Mouse (Mus musculus): ENCODE data around the gene Gm3239. TPM values are rescaled to one million over a fixed set of nuclear protein-coding genes. Genes with fewer than 3 reads are reported as not detected.
"Not testable (repeated sequence)": the region's sequence is repeated elsewhere in the genome, so short reads cannot be mapped to it uniquely, and the experiment has no call there.

The Gm3239 gene
- 0.23 TPM in 1 of 2 replicates, not detected in the other for polyA plus RNA-seq (2016; fragmentation: Nextera tagmentation; extraction: Ambion mirVana)

DNA sequence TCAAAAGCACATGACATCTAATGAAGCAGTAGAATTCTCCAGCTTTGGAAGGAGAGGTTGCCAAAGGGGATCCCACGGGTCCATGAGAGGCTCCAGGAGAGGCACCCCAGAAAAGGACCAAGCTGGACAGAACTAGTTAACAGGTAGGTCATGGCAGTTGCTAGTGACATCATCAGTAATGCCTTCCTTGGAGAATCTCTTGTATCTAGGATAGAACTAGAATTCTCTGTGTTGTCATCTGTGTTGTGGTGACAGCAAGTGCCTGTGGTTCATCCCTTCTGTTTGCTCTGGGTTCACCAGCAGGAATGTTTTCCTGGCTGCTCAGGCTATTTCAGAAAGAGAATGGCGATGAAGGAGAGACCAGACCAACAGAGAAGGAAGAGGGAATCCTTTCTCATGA lies at the start of gene Gm3239:
TSS of gene Gm3239 (plus strand) at position 301 of the 400 bp plus-strand sequence.
- H3K4me1 ChIP-seq; H3K27me3 ChIP-seq; H3K36me3 ChIP-seq; H3K9me3 ChIP-seq (replicated peaks); H3K27ac ChIP-seq; ATAC-seq (ENCODE audit: low FRiP score); H3K4me2 ChIP-seq (replicated peaks); H3K9ac ChIP-seq; H3K4me3 ChIP-seq: not testable (repeated sequence)
- no CpG with 5 or more reads among the region's 2 CpGs for WGBS

DNA sequence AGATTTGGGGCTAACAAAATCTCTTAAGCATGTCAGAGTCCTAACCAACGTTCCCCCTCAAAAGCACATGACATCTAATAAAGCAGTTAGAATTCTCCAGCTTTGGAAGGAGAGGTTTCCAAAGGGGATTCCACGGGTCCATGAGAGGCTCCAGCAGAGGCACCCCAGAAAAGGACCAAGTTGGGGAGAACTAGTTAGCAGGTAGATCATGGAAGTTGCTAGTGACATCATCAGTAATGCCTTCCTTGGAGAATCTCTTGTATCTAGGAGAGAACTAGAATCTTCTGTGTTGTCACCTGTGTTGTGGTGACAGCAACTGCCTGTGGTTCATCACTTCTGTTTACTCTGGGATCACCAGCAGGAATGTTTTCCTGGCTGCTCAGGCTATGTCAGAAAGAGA lies 31.9 kb upstream of the Gm3239 start, which contains the start of gene Gm8159:
TSS of gene Gm8159 (plus strand) at position 301 of the 400 bp plus-strand sequence.
- not testable (repeated sequence) for H3K4me3 ChIP-seq; H3K9me3 ChIP-seq (replicated peaks); H3K4me1 ChIP-seq; ATAC-seq (ENCODE audit: low FRiP score); H3K9ac ChIP-seq; H3K4me2 ChIP-seq (replicated peaks); H3K27me3 ChIP-seq; H3K36me3 ChIP-seq; H3K27ac ChIP-seq
- WGBS = no CpG with 5 or more reads among the region's 2 CpGs

DNA sequence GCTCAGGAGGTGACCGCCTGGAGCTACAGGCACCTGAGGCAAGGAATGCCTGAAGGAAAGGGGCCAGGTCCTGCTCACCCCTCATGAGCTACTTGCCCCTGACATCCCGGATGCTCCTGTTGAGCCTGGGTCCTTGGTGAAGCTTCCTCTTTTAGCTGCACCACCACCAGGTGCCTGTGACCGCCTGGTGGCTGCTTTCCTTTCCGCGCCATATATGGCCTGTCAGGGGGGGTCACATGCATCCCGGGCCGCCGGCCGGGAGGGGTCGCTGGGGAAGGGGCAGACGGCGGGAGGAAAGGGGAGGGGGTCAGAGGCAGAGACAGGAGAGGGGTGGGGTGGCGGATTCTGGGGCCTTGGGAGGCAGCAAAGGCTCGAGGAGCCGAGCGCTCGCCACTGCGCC lies 14.7 kb upstream of the Gm3239 start:
- H3K4me3 ChIP-seq = peak overlapping the region; percentile 34
- 2% methylated on average over 13 of the region's 18 CpGs for WGBS
- H3K9me3 ChIP-seq (replicated peaks); H3K27ac ChIP-seq; H3K27me3 ChIP-seq; H3K36me3 ChIP-seq; H3K4me1 ChIP-seq; H3K9ac ChIP-seq; ATAC-seq (ENCODE audit: low FRiP score): not testable (repeated sequence)
- H3K4me2 ChIP-seq (replicated peaks) = peak overlapping the region; percentile 64

DNA sequence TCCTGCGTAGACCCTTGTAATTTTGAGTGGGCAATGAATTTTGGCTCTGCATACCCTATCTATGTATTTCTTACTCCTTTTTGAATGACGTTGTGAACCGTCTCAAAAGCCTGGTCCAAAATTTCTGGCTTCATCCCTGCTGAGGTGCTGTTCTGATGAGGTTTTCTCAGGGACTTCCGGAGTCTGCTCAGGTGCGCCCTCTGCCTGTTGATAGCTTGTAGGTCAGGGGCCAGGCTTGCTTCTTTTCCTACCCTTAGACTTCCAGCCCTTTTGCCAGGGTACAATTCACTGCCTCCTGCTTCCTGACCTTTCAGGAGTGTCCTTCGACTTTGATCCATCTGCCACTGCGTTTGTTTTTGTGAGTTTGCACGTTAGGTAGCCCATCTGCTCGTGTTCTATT lies 13.7 kb upstream of the Gm3239 start:
- H3K4me1 ChIP-seq; ATAC-seq (ENCODE audit: low FRiP score); H3K27me3 ChIP-seq; H3K9me3 ChIP-seq (replicated peaks); H3K4me2 ChIP-seq (replicated peaks); H3K4me3 ChIP-seq; H3K36me3 ChIP-seq; H3K27ac ChIP-seq; H3K9ac ChIP-seq: not testable (repeated sequence)
- WGBS = 14% methylated on average over 5 of the region's 9 CpGs

DNA sequence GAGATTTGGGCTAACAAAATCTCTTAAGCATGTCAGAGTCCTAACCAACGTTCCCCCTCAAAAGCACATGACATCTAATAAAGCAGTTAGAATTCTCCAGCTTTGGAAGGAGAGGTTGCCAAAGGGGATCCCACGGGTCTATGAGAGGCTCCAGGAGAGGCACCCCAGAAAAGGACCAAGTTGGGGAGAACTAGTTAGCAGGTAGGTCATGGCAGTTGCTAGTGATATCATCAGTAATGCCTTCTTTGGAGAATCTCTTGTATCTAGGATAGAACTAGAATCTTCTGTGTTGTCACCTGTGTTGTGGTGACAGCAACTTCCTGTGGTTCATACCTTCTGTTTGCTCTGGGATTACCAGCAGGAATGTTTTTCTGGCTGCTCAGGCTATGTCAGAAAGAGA lies 44.9 kb downstream of the Gm3239 start, which contains the start of gene Gm7876:
TSS of gene Gm7876 (plus strand) at position 301 of the 400 bp plus-strand sequence.
- not testable (repeated sequence) for H3K4me2 ChIP-seq (replicated peaks); H3K9me3 ChIP-seq (replicated peaks); ATAC-seq (ENCODE audit: low FRiP score); H3K36me3 ChIP-seq; H3K27me3 ChIP-seq; H3K4me1 ChIP-seq; H3K27ac ChIP-seq; H3K4me3 ChIP-seq; H3K9ac ChIP-seq
- 68% methylated on average over 1 of the region's 2 CpGs for WGBS

Other genes with a start within 250 kb of the Gm3239 start
- gene Gm3164, start 248.7 kb upstream of the Gm3239 start, polyA plus RNA-seq (2016; fragmentation: Nextera tagmentation; extraction: Ambion mirVana) = 0.93 and 2.3 TPM in 2 replicates
- not detected in 2 replicates for gene Gm3173, start 233.2 kb upstream of the Gm3239 start, polyA plus RNA-seq (2016; fragmentation: Nextera tagmentation; extraction: Ambion mirVana)
- not detected in 2 replicates for gene Gm3182, start 182.4 kb upstream of the Gm3239 start, polyA plus RNA-seq (2016; fragmentation: Nextera tagmentation; extraction: Ambion mirVana)
- not detected in 2 replicates for gene Gm3047, start 108.8 kb upstream of the Gm3239 start, polyA plus RNA-seq (2016; fragmentation: Nextera tagmentation; extraction: Ambion mirVana)
- gene Gm8159, start 31.8 kb upstream of the Gm3239 start, polyA plus RNA-seq (2016; fragmentation: Nextera tagmentation; extraction: Ambion mirVana) = not detected in 2 replicates
- not detected in 2 replicates for gene Gm7876, start 45.0 kb downstream of the Gm3239 start, polyA plus RNA-seq (2016; fragmentation: Nextera tagmentation; extraction: Ambion mirVana)
- 0.65 and 1.0 TPM in 2 replicates for gene Gm3252, start 62.6 kb downstream of the Gm3239 start, polyA plus RNA-seq (2016; fragmentation: Nextera tagmentation; extraction: Ambion mirVana)
- gene Gm9602, start 112.1 kb downstream of the Gm3239 start, polyA plus RNA-seq (2016; fragmentation: Nextera tagmentation; extraction: Ambion mirVana) = not detected in 2 replicates
- not detected in 2 replicates for gene Gm3269, start 173.9 kb downstream of the Gm3239 start, polyA plus RNA-seq (2016; fragmentation: Nextera tagmentation; extraction: Ambion mirVana)
- 0.61 and 2.2 TPM in 2 replicates for gene Gm3264, start 191.4 kb downstream of the Gm3239 start, polyA plus RNA-seq (2016; fragmentation: Nextera tagmentation; extraction: Ambion mirVana)
- gene Gm3278, start 228.2 kb downstream of the Gm3239 start, polyA plus RNA-seq (2016; fragmentation: Nextera tagmentation; extraction: Ambion mirVana) = 0.18 TPM in 1 of 2 replicates, not detected in the other